Mouse (Mus musculus) MEL (cell line): ENCODE measurements around the gene Gm12184. TPM values are rescaled to one million over a fixed set of nuclear protein-coding genes. Genes with fewer than 3 reads are reported as not detected.
A peak's percentile ranks its signal among the peaks of the same experiment; 100 is the strongest.

ENCODE experiments used
- DNase-seq: peaks from one replicate; pipeline ENCODE4 v3.0.0; 2011; ENCODE audit warnings: low read depth, low spot score
- H3K27ac ChIP-seq: 2 replicates; pipeline ENCODE4 v1.5.1; 2012; ENCODE audit warnings: low read depth, mild to moderate bottlenecking, control low read depth, low read length, moderate library complexity; ENCODE audit not compliant: control insufficient read depth
- H3K27me3 ChIP-seq, 2 experiments: fragments of 150-350 bp in 1 of 2; sonication (generic) in 1 of 2; 2 replicates each; pipeline ENCODE4 v1.6.1; 2012; ENCODE audit warnings: low read length in 2 of 2, mild to moderate bottlenecking in 2 of 2, improper control_type of control experiment in 1 of 2, moderate library complexity in 1 of 2; ENCODE audit not compliant: insufficient read depth in 2 of 2, control insufficient read depth in 1 of 2
- H3K36me3 ChIP-seq, 2 experiments: 2 replicates each; pipeline ENCODE4 v1.6.1; 2012 to 2014; ENCODE audit warnings: low read length in 2 of 2, improper control_type of control experiment in 1 of 2, inconsistent platforms in 1 of 2, mild to moderate bottlenecking in 1 of 2; ENCODE audit not compliant: insufficient read depth in 2 of 2, control insufficient read depth in 1 of 2
- H3K4me1 ChIP-seq, 2 experiments: fragments of 150-350 bp in 1 of 2; sonication (generic) in 1 of 2; 2 replicates each; pipeline ENCODE4 v1.6.1; 2012; ENCODE audit warnings: low read length in 2 of 2, improper control_type of control experiment in 1 of 2, mild to moderate bottlenecking in 1 of 2; ENCODE audit not compliant: insufficient read depth in 2 of 2, control insufficient read depth in 1 of 2
- H3K4me3 ChIP-seq, 2 experiments: fragments of 150-350 bp in 1 of 2; sonication (generic) in 1 of 2; 2 replicates each; pipeline ENCODE4 v1.5.1; 2012; ENCODE audit warnings: low read depth in 2 of 2, low read length in 2 of 2, mild to moderate bottlenecking in 2 of 2, moderate library complexity in 2 of 2, control low read depth in 1 of 2, improper control_type of control experiment in 1 of 2; ENCODE audit not compliant: control insufficient read depth in 1 of 2, insufficient read depth in 1 of 2
- H3K79me2 ChIP-seq: 2 replicates; pipeline ENCODE4 v1.6.1; 2012; ENCODE audit warnings: mild to moderate bottlenecking, low read length, moderate library complexity; ENCODE audit not compliant: control insufficient read depth, poor library complexity, insufficient read depth
- H3K9ac ChIP-seq: 2 replicates; pipeline ENCODE4 v1.6.1; 2012; ENCODE audit warnings: low read depth, mild to moderate bottlenecking, control low read depth, low read length, moderate library complexity; ENCODE audit not compliant: control insufficient read depth, poor library complexity, severe bottlenecking
- H3K9me3 ChIP-seq: fragments of 150-350 bp; sonication (generic); replicated peaks from 2 replicates; pipeline ENCODE4 v1.6.1; 2012; ENCODE audit warnings: mild to moderate bottlenecking, low read length, improper control_type of control experiment, moderate library complexity; ENCODE audit not compliant: insufficient read depth
- CHD2 ChIP-seq: IDR thresholded peaks from 2 replicates; pipeline ENCODE4 v1.6.1; 2011; ENCODE audit warnings: low read length, improper control_type of control experiment
- E2F4 ChIP-seq: IDR thresholded peaks from 2 replicates; pipeline ENCODE4 v1.6.1; 2011; ENCODE audit warnings: low read depth, low read length, improper control_type of control experiment, borderline replicate concordance
- MAFK ChIP-seq: IDR thresholded peaks from 2 replicates; pipeline ENCODE4 v1.6.1; 2011; ENCODE audit warnings: low read depth, mild to moderate bottlenecking, low read length, improper control_type of control experiment, borderline replicate concordance
- MXI1 ChIP-seq: IDR thresholded peaks from 2 replicates; pipeline ENCODE4 v1.6.1; 2011; ENCODE audit warnings: mild to moderate bottlenecking, low read depth, low read length, improper control_type of control experiment
- MYB ChIP-seq: IDR thresholded peaks from 2 replicates; pipeline ENCODE4 v1.6.1; 2011; ENCODE audit warnings: mild to moderate bottlenecking, low read depth, low read length, improper control_type of control experiment
- MYC ChIP-seq: IDR thresholded peaks from 2 replicates; pipeline ENCODE4 v1.6.1; 2011; ENCODE audit warnings: low read depth, mild to moderate bottlenecking, low read length, improper control_type of control experiment, moderate library complexity
- RCOR1 ChIP-seq: IDR thresholded peaks from 2 replicates; pipeline ENCODE4 v1.6.1; 2012; ENCODE audit warnings: low read depth, mild to moderate bottlenecking, inconsistent platforms, low read length, improper control_type of control experiment
- TBP ChIP-seq: IDR thresholded peaks from 2 replicates; pipeline ENCODE4 v1.8.0; 2011; ENCODE audit warnings: low read depth, low read length, improper control_type of control experiment
- UBTF ChIP-seq: IDR thresholded peaks from 2 replicates; pipeline ENCODE4 v1.6.1; 2012; ENCODE audit warnings: low read depth, mild to moderate bottlenecking, inconsistent platforms, low read length, improper control_type of control experiment, moderate library complexity, borderline replicate concordance; ENCODE audit not compliant: insufficient read depth
- ZKSCAN1 ChIP-seq: IDR thresholded peaks from 2 replicates; pipeline ENCODE4 v1.6.1; 2012; ENCODE audit warnings: low read depth, mild to moderate bottlenecking, inconsistent platforms, low read length, improper control_type of control experiment, moderate library complexity
- ZMIZ1 ChIP-seq: IDR thresholded peaks from 2 replicates; pipeline ENCODE4 v1.6.1; 2012; ENCODE audit warnings: low read depth, mild to moderate bottlenecking, inconsistent platforms, low read length, improper control_type of control experiment, moderate library complexity
- ZNF384 ChIP-seq: IDR thresholded peaks from 2 replicates; pipeline ENCODE4 v1.6.1; 2012; ENCODE audit warnings: low read depth, mild to moderate bottlenecking, inconsistent platforms, low read length, improper control_type of control experiment
- polyA plus RNA-seq, 2 experiments: library from polyadenylated mRNA; stranded (reverse) in 1 of 2; unstranded in 1 of 2; fragments of >175 nt in 1 of 2; fragments of >200 nt in 1 of 2; gene quantifications; 2 replicates each; pipeline versions ENCODE4 v1.2.1 to v1.2.4; 2012; ENCODE audit warnings: low replicate concordance in 2 of 2, low read depth in 1 of 2; ENCODE audit not compliant: insufficient read length in 2 of 2, insufficient read depth in 1 of 2, missing spikeins in 1 of 2
- total RNA-seq: library from RNA; depleted of rRNA; stranded (reverse); fragments of 300-350 nt; gene quantifications from 2 replicates; pipeline ENCODE4 v1.2.3, GENCODE M21; 2012

Gm12184 gene
- total and polyA plus RNA-seq, 3 experiments: 10.9 to 15.3 TPM; not detected in 1

DNA sequence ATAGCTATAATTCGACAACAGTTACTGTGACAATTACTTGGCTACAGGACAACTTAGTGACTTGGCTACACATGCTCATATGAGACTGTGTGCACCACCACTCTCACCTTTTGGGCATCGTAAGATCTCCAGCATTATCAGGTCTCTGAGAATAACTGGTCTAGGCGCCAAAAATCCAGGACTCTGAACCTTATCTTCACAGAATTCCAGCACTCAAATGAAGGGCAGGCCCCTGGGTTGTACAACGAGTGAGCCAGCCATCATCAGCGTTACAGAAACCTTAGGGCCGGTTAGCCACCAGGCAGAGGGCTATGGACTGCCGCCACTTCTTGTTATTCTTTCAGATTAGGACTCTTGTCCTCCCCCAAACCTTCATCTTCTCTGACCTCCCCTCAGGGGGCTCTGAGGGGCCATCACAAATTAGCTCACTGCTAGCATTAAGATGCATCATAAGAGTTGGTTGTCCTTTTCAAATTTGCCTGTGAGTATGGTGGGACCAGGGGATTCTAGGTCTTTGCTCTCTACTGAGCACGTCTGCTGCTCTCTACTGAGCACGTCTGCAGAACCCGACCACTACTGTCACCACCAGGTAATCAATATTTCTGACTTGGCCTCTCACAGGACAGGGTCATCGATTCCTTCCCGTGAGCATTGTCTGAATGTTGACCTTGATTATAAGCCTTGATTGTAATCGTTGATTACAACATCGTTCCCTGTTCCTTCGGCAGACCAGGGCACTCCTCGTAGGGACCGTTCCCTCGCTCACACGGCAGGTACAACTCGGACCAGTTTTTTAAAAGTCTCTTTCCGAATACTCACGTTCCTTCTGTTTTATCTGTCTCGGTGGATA lies 26.4 kb upstream of the Gm12184 start:
- H3K9me3 ChIP-seq: no peaks in the 10 kb centered on the region
- TF ChIP-seq UBTF (no peak), MAFK (no peak), E2F4 (no peak), TBP (no peak), ZNF384 (no peak), MXI1 (peak; percentile 50), MYC (no peak), ZKSCAN1 (no peak)
- TF ChIP-seq, all 39 proteins: peak for 1
- Histone ChIP-seq H3K79me2 (no peaks in the 10 kb centered on the region; the same call in 1 of the 2 replicates), H3K27ac (no peak overlapping the region), H3K9ac (peak overlapping the region; percentile 62), H3K36me3 (peaks cover 0 to 4% of the 10 kb centered on the region in 2 experiments; a peak in 1 of 4 replicates), H3K4me3 (peak overlapping the region; percentile 56 to 79), H3K27me3 (no peaks in the 10 kb centered on the region), H3K4me1 (0 out of 4 replicates have a peak, but pooled peaks cover 0 to 6% of the 10 kb centered on the region in 2 experiments)
- peak; percentile 76 for DNase-seq

DNA sequence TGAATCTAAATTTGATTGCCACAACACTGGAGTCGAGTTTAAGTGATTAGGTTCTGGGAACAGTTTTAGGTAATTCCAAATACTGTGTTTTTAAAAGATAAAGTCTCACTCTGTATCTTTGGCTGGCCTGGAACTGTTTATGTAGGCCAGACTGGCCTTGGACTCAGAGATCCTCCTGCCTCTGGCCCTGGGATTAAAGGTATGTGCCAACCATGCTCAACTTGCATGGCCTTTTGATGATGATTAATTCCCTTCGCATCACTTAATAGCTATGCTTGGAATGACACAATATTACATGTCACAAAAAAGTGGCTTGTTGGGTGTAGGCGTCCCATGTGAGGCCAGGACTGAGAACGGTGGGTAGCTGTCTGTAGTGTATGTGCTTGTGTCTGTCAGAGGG lies 25.7 kb upstream of the Gm12184 start:
- H3K4me1 ChIP-seq: 0 out of 4 replicates have a peak, but pooled peaks cover 0 to 6% of the 10 kb centered on the region in 2 experiments
- H3K27ac ChIP-seq: no peak overlapping the region
- no peak overlapping the region for H3K4me3 ChIP-seq
- TF ChIP-seq ZMIZ1 (no peak), MYB (no peak), CHD2 (no peak), MAFK (no peak), ZNF384 (no peak), RCOR1 (no peak)
- H3K9ac ChIP-seq: no peak overlapping the region
- H3K79me2 ChIP-seq: no peaks in the 10 kb centered on the region; the same call in 1 of the 2 replicates
- DNase-seq: no peak
- no peaks in the 10 kb centered on the region for H3K27me3 ChIP-seq
- H3K9me3 ChIP-seq: no peaks in the 10 kb centered on the region
- peaks cover 0 to 4% of the 10 kb centered on the region in 2 experiments; a peak in 1 of 4 replicates for H3K36me3 ChIP-seq
